Mouse (Mus musculus) cerebellum, adult 18-20 months (tissue): ENCODE results near the gene Olfr301.

Source experiments
- DNase-seq, 2 experiments: peaks; one replicate each; pipeline ENCODE4 v3.0.0; 2021

Gene Olfr301

GRCm38 (mm10) chr7:86403546-86403945, at the start of gene Olfr301:
TSS of gene Olfr301 (plus strand) at chr7:86403846.
- no peak for DNase-seq

GRCm38 (mm10) chr7:86366828-86367227, 36.8 kb upstream of the Olfr301 start, which contains the start of gene Olfr305:
TSS of gene Olfr305 (minus strand) at chr7:86366928.
- no peak for DNase-seq

GRCm38 (mm10) chr7:86385769-86386168, 17.9 kb upstream of the Olfr301 start:
- no peak for DNase-seq

- no peak for DNase-seq
Measured at GRCm38 (mm10) chr7:86386558-86386957, 17.1 kb upstream of the Olfr301 start, which contains the start of gene Olfr304. TSS of gene Olfr304 (minus strand) at chr7:86386658.

- DNase-seq = no peak
Measured at GRCm38 (mm10) chr7:86397689-86398088, 6.0 kb upstream of the Olfr301 start, which contains the start of gene Olfr303. TSS of gene Olfr303 (minus strand) at chr7:86397789.

- no peak for DNase-seq
Measured at GRCm38 (mm10) chr7:86459621-86460020, 56.0 kb downstream of the Olfr301 start, which contains the start of gene Olfr299. TSS of gene Olfr299 (plus strand) at chr7:86459921.
